In the genomic region with DNA sequence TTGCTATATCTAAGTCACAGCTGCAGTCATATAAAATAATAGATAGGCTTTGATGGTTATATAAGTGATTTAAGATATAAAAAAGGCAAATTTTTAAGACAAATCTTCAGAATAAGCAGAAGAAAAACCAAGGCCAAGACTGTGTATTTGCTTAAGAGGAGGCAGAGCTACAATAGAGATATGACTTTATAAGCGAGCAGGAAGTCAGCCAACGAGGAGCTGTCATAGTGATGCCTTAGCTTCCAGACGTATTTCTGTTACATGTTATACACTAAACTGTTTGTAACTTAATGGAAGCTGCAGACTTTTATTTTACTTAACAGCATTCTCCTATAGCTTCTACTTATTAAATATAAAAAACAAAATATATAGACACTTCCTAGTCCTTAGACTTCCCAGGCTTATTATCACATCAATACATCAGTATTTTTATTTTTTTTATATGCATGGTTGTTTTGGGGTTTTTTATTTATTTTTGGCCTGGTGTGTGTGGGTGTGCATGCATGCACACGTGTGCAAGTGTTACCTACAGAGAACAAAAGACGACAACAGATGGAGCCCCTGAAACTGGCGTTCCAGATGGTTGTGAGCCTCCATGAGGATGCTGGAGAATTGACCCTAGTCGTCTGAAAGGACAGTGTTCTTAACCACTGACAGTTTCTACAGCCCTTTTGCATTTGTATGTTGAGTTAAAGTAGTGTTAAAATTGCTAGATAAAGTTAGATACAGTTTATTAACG, we compare ENCODE assay signal across 12 mouse cellular contexts.
"Had no signal": no experiment of that assay in that cellular context is flagged by ENCODE, and none has a peak within 500 bp of the region (broad histone marks: within the 10 kb centered on the region; RNA-seq: fewer than 3 reads in every experiment).

No protein-coding gene starts in this region.

- H3K27ac ChIP-seq: kidney, embryonic 15.5 days; limb, embryonic 10.5 days; liver, embryonic 15.5 days; stomach, embryonic 15.5 days had no signal

- H3K4me1 ChIP-seq: limb, embryonic 10.5 days; liver, embryonic 15.5 days; stomach, embryonic 15.5 days had no signal

- H3K9ac ChIP-seq: kidney, embryonic 15.5 days; liver, embryonic 15.5 days; stomach, embryonic 15.5 days had no signal

- H3K27me3 ChIP-seq: kidney, embryonic 15.5 days; liver, embryonic 15.5 days; stomach, embryonic 15.5 days had no signal

- H3K4me3 ChIP-seq: kidney, embryonic 15.5 days; limb, embryonic 10.5 days; liver, embryonic 15.5 days; stomach, embryonic 15.5 days had no signal

- DNase-seq: kidney, adult 2 months; kidney, postnatal 14 days; lung, postnatal 36 days; right cerebral cortex, postnatal 14 days; thymus, adult 2 months; thymus, postnatal 25 days had no signal

- ATAC-seq: midbrain, embryonic 16.5 days had no signal

- H3K9me3 ChIP-seq: kidney, embryonic 15.5 days; limb, embryonic 10.5 days; liver, embryonic 15.5 days; stomach, embryonic 15.5 days had no signal

- H3K36me3 ChIP-seq: stomach, embryonic 15.5 days had no signal

- H3K4me2 ChIP-seq: kidney, embryonic 15.5 days; liver, embryonic 11.5 days; liver, embryonic 15.5 days; stomach, embryonic 15.5 days had no signal
